Comparison of ENCODE assay signal across 9 mouse cellular contexts in genomic region chr4:83418781-83419180, GRCm38 (mm10). TPM values are rescaled to one million over a fixed set of nuclear protein-coding genes. Genes with fewer than 3 reads are reported as not detected.
DNase-seq lines count a peak whose midpoint lies in the region; ATAC-seq lines count a peak whose summit lies in the region.
"Had no signal": no experiment of that assay in that cellular context is flagged by ENCODE, and none has a peak within 500 bp of the region (broad histone marks: within the 10 kb centered on the region; RNA-seq: fewer than 3 reads in every experiment).

No protein-coding gene starts in this region.

- no peaks in the 10 kb centered on the region for H3K9me3 ChIP-seq in kidney, embryonic 14.5 days (ENCODE audit: control insufficient read depth, low read length)
- H3K9me3 ChIP-seq in hindbrain, embryonic 14.5 days (ENCODE audit: control insufficient read depth, low read length) = no peaks in the 10 kb centered on the region
- H3K9me3 ChIP-seq in midbrain, embryonic 13.5 days = peaks cover 4% of the 10 kb centered on the region; the same call in 1 of the 2 replicates

- H3K4me3 ChIP-seq in kidney, embryonic 14.5 days (ENCODE audit: low read length) = peak overlapping the region; percentile 64
- peak overlapping the region; percentile 82 for H3K4me3 ChIP-seq in brown adipose tissue, adult 24 weeks (ENCODE audit: insufficient read depth, low read depth, low read length)
- H3K4me3 ChIP-seq in hindbrain, embryonic 14.5 days (replicated peaks; ENCODE audit: low read length) = peak overlapping the region; percentile 82
- peak overlapping the region; percentile 100 for H3K4me3 ChIP-seq in midbrain, embryonic 13.5 days (replicated peaks)

- 65% methylated on average over 2 of the region's 2 CpGs for WGBS in kidney, embryonic 14.5 days
- WGBS in hindbrain, embryonic 14.5 days = 76% methylated on average over 2 of the region's 2 CpGs
- 83% methylated on average over 2 of the region's 2 CpGs for WGBS in midbrain, embryonic 13.5 days

- H3K4me1 ChIP-seq in kidney, embryonic 14.5 days (ENCODE audit: control insufficient read depth, insufficient read depth, low read length) = 0 out of 2 replicates have a peak, but pooled peaks cover 2% of the 10 kb centered on the region
- peaks cover 3% of the 10 kb centered on the region; the same call in 1 of the 2 replicates for H3K4me1 ChIP-seq in brown adipose tissue, adult 24 weeks (ENCODE audit: control insufficient read depth, insufficient read depth, insufficient read length, low read length)
- peaks cover 18% of the 10 kb centered on the region for H3K4me1 ChIP-seq in hindbrain, embryonic 14.5 days (replicated peaks; ENCODE audit: control insufficient read depth, insufficient read depth, low read length)
- peaks cover 26% of the 10 kb centered on the region for H3K4me1 ChIP-seq in midbrain, embryonic 13.5 days (replicated peaks)

- H3K27ac ChIP-seq in kidney, embryonic 14.5 days (ENCODE audit: low read depth, low read length) = no peak overlapping the region
- H3K27ac ChIP-seq in brown adipose tissue, adult 24 weeks (replicated peaks; ENCODE audit: low read depth, low read length) = no peak overlapping the region
- 0 out of 2 replicates have a peak overlapping the region, but pooled peaks have one; percentile 88 for H3K27ac ChIP-seq in hindbrain, embryonic 14.5 days
- 0 out of 2 replicates have a peak overlapping the region, but pooled peaks have one; percentile 94 for H3K27ac ChIP-seq in midbrain, embryonic 13.5 days

- DNase-seq in kidney, adult 8-10 months = no peak
- no peak for DNase-seq in hindbrain, embryonic 14.5 days (ENCODE audit: low spot score)
- no peak for DNase-seq in thymus, postnatal 10 days (ENCODE audit: low spot score in 2 of 2)
- no peak for DNase-seq in right cerebral cortex, postnatal 14 days
- DNase-seq in c-Kit-positive CD71-positive TER-119-positive erythroid progenitor cells, embryonic 14.5 days (ENCODE audit: low spot score) = no peak

- H3K4me2 ChIP-seq in kidney, embryonic 14.5 days (replicated peaks; ENCODE audit: low read depth, low read length) = peak overlapping the region; percentile 45
- H3K4me2 ChIP-seq in hindbrain, embryonic 14.5 days (replicated peaks) = peak overlapping the region; percentile 66
- H3K4me2 ChIP-seq in midbrain, embryonic 13.5 days (replicated peaks) = peak overlapping the region; percentile 70

- peaks cover 21% of the 10 kb centered on the region for H3K36me3 ChIP-seq in kidney, embryonic 14.5 days (ENCODE audit: control insufficient read depth, insufficient read depth, low read length)
- H3K36me3 ChIP-seq in hindbrain, embryonic 14.5 days (replicated peaks; ENCODE audit: control insufficient read depth, insufficient read depth) = peaks cover 20% of the 10 kb centered on the region; the same call in 1 of the 2 replicates
- peaks cover 20% of the 10 kb centered on the region for H3K36me3 ChIP-seq in midbrain, embryonic 13.5 days

- H3K27me3 ChIP-seq in kidney, embryonic 14.5 days (ENCODE audit: control insufficient read depth, insufficient read depth, low read length) = no peaks in the 10 kb centered on the region
- H3K27me3 ChIP-seq in hindbrain, embryonic 14.5 days (ENCODE audit: control insufficient read depth, insufficient read depth, low read length) = no peaks in the 10 kb centered on the region
- H3K27me3 ChIP-seq in midbrain, embryonic 13.5 days = no peaks in the 10 kb centered on the region
- H3K27me3 ChIP-seq: Patski had no signal

- no peak for ATAC-seq in kidney, embryonic 14.5 days (ENCODE audit: low FRiP score, low TSS enrichment)
- no peak for ATAC-seq in hindbrain, embryonic 14.5 days (ENCODE audit: low FRiP score)
- ATAC-seq in midbrain, embryonic 13.5 days = no peak

- H3K9ac ChIP-seq in kidney, embryonic 14.5 days (ENCODE audit: low read depth, low read length) = 0 out of 2 replicates have a peak overlapping the region, but pooled peaks have one; percentile 72
- peak overlapping the region; percentile 92 for H3K9ac ChIP-seq in hindbrain, embryonic 14.5 days
- H3K9ac ChIP-seq in midbrain, embryonic 13.5 days (replicated peaks) = peak overlapping the region; percentile 99

RNA-seq across cellular contexts. Expression of gene Snapc3, which starts 1.3 kb away (rescaled TPM):
- 45.0 and 51.3 TPM in 2 replicates for polyA plus RNA-seq in kidney, embryonic 14.5 days (2014; fragmentation: Nextera tagmentation; extraction: Ambion mirVana)
- 9.6 TPM in 2 replicates for polyA plus RNA-seq in brown adipose tissue, adult 24 weeks (2012; ENCODE audit: insufficient read depth, insufficient read length, missing spikeins)
- 62.6 and 66.5 TPM in 2 replicates for polyA plus RNA-seq in hindbrain, embryonic 14.5 days (2014; fragmentation: Nextera tagmentation; extraction: Ambion mirVana)
- 93.9 and 95.5 TPM in 2 replicates for polyA plus RNA-seq in midbrain, embryonic 13.5 days (2015; fragmentation: Nextera tagmentation; extraction: Ambion mirVana)

Comparison
In these comparisons a context has a peak if more than half of its experiments do, and no peak if none do; other contexts are left out.
1. H3K27ac ChIP-seq: peak in hindbrain, embryonic 14.5 days (single experiment) and midbrain, embryonic 13.5 days (single experiment); none in kidney, embryonic 14.5 days (single experiment) and brown adipose tissue, adult 24 weeks (single experiment).
2. Peak in every context shown above with its lines, with median percentiles within 50 percentile points of each other: H3K4me2 ChIP-seq, H3K4me3 ChIP-seq and H3K9ac ChIP-seq.